Mouse (Mus musculus) forebrain, embryonic 11.5 days (tissue): ENCODE data around the gene Ccdc138. TPM values are rescaled to one million over a fixed set of nuclear protein-coding genes. Genes with fewer than 3 reads are reported as not detected.
A peak's percentile ranks its signal among the peaks of the same experiment; 100 is the strongest.

ENCODE experiments used
- ATAC-seq: fragments of 200-750 bp; cut with Nextera tagmentation; replicated peaks from 2 replicates; pipeline ENCODE4 v1.8.0; 2017; ENCODE audit warnings: moderate TSS enrichment; ENCODE audit not compliant: low FRiP score
- DNase-seq: peaks from one replicate; pipeline ENCODE4 v3.0.0-alpha.2; 2017; ENCODE audit warnings: low spot score
- H3K27ac ChIP-seq: fragments of 300-500 bp; sonication (generic); 2 replicates; pipeline ENCODE4 v1.5.1; 2014; ENCODE audit warnings: low read depth, low read length
- H3K27me3 ChIP-seq: fragments of 300-500 bp; sonication (generic); 2 replicates; pipeline ENCODE4 v1.6.1; 2014; ENCODE audit warnings: mild to moderate bottlenecking, low read length, mixed read lengths; ENCODE audit not compliant: control insufficient read depth, insufficient read depth
- H3K36me3 ChIP-seq: fragments of 300-500 bp; sonication (generic); 2 replicates; pipeline ENCODE4 v1.6.1; 2014; ENCODE audit warnings: mild to moderate bottlenecking, low read length, moderate library complexity, mixed read lengths; ENCODE audit not compliant: control insufficient read depth, insufficient read depth
- H3K4me1 ChIP-seq: fragments of 300-500 bp; sonication (generic); replicated peaks from 2 replicates; pipeline ENCODE4 v1.6.1; 2014; ENCODE audit warnings: low read length, mixed read lengths; ENCODE audit not compliant: control insufficient read depth, insufficient read depth
- H3K4me2 ChIP-seq: fragments of 300-500 bp; sonication (generic); 2 replicates; pipeline ENCODE4 v1.6.1; 2014; ENCODE audit warnings: low read depth, mild to moderate bottlenecking, low read length, moderate library complexity, mixed read lengths; ENCODE audit not compliant: severe bottlenecking
- H3K4me3 ChIP-seq: fragments of 300-500 bp; sonication (generic); 2 replicates; pipeline ENCODE4 v1.5.1; 2014; ENCODE audit warnings: low read depth, low read length
- H3K9ac ChIP-seq: fragments of 300-500 bp; sonication (generic); 2 replicates; pipeline ENCODE4 v1.6.1; 2014; ENCODE audit warnings: low read length
- H3K9me3 ChIP-seq: fragments of 300-500 bp; sonication (generic); 2 replicates; pipeline ENCODE4 v1.6.1; 2016; ENCODE audit warnings: low read length, mixed read lengths; ENCODE audit not compliant: control insufficient read depth
- WGBS: fragments of 180-500 bp; shearing (Covaris S2); extraction: QIAGEN DNeasy Blood & Tissue Kit; methylation state at CpG from one replicate; pipeline ENCODE4 v1.1.7; 2014; 5-methylcytosine and 5-hydroxymethylcytosine counted together
- polyA plus RNA-seq: library from polyadenylated mRNA; unstranded; fragments of >200 nt; fragmentation: Nextera tagmentation; extraction: Ambion mirVana; gene quantifications from 2 replicates; pipeline ENCODE4 v1.2.1, GENCODE M21; 2014

Gene Ccdc138
- polyA plus RNA-seq, result 14.5 and 16.1 TPM in 2 replicates

DNA sequence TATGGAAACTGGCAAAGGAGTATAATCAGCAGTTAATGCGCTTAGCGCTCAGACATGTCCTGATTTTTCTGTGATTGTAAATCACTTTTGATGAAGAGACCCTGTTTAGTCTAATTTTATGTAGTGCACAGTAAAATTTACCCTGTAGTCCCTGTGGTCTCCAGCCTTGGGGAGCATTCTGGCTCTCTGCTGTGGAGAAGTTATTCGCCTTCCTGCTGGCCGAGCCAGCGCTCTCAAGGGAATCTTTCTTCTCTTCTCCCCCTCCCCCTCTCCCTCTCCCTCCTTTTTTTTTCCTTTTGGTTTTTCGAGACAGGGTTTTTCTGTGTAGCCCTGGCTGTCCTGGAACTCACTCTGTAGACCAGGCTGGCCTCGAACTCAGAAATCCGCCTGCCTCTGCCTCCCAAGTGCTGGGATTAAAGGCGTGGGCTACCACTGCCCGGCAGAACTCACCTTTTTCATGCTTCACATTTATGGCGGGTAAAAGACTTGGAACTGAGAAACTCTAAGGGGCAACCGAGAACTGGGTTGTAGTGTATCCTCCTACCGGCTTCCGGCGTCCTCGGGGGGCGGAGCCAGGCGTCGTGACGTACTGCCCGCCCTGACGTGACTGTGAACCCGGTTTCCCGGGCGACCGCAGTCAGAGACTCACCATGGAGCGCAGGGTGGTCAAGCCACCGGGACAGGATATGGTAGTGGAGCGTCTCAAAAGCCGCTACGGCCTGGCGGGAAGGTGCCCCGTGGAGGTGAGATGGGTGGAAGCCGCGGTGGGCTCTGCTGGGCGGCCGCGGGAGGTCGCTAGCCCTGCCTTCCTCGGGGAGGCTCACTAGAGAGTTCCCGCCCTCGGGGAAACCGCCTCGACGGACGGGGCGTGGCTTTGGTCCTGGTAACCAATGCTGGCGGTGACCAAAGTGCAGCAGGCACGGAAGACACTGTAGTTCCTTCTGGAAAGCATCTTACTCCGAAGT, at the start of gene Ccdc138:
Gene Ccdc138 (plus strand): TSS at position 629 of the 965 bp plus-strand sequence.
- Histone ChIP-seq H3K4me3 (peak within 1 kb of the TSS; percentile 60), H3K27me3 (no peaks in the 10 kb centered on the region), H3K9me3 (no peaks in the 10 kb centered on the region), H3K4me1 (no peaks in the 10 kb centered on the region), H3K27ac (peak within 1 kb of the TSS; percentile 82), H3K36me3 (peaks cover 11% of the 10 kb centered on the region; the same call in 1 of the 2 replicates), H3K4me2 (peak within 1 kb of the TSS; percentile 50), H3K9ac (peak within 1 kb of the TSS; percentile 73)
- peak; percentile 94 for DNase-seq
- peak; percentile 99 for ATAC-seq
- 2% methylated on average over 50 of the region's 50 CpGs for WGBS

DNA sequence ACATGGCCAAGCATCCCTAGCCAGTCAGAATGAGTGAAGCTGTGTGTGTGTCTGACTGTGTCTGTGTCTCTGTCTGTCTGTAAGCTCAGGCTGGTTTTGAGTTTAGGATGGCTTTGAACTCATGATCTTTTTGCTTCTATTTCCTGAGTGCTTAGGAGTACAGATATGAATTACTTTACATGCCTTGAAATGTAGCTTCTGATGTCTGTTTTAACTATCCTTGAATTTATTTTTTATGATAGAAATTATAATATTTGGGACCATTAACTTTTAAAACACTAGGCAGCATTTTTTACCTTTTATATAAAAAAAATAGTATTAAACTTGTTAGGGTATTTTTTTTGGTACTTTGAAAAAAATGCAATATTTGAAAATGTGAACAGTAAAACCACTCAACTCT, 46.2 kb upstream of the Ccdc138 start:
- H3K36me3 ChIP-seq, result no peaks in the 10 kb centered on the region; the same call in 1 of the 2 replicates
- DNase-seq (no peak), ATAC-seq (no peak)
- H3K4me1 ChIP-seq, result no peaks in the 10 kb centered on the region; the same call in 1 of the 2 replicates
- no peak overlapping the region for H3K4me3 ChIP-seq
- no peak overlapping the region for H3K4me2 ChIP-seq
- no peaks in the 10 kb centered on the region for H3K27me3 ChIP-seq
- H3K9ac ChIP-seq, result no peak overlapping the region
- H3K27ac ChIP-seq, result no peak overlapping the region
- no peaks in the 10 kb centered on the region for H3K9me3 ChIP-seq

DNA sequence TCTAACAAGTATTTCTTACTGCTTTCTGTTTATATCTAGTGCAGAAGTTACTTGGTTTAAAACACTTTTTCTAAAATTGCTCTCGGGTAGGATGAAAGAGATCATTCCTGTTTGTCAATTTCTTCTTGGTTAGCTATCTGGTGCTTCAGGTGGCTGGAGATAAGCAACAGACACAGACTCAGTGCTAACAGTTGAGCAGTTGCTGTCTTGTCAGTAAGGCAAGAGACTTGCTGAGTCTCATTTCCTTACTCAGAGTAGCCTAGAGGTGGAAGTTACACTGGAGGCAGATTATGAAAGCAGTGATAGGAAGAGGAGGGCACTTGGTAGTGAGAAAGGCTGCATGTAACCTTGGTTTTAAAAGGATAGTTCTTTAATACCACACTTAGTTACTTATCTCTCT, 45.6 kb upstream of the Ccdc138 start:
- no peak overlapping the region for H3K27ac ChIP-seq
- no peaks in the 10 kb centered on the region; the same call in 1 of the 2 replicates for H3K4me1 ChIP-seq
- H3K4me2 ChIP-seq, result no peak overlapping the region
- H3K4me3 ChIP-seq, result no peak overlapping the region
- 87% methylated on average over 1 of the region's 1 CpGs for WGBS
- no peak overlapping the region for H3K9ac ChIP-seq
- DNase-seq (no peak), ATAC-seq (no peak)
- no peaks in the 10 kb centered on the region; the same call in 1 of the 2 replicates for H3K36me3 ChIP-seq
- no peaks in the 10 kb centered on the region for H3K27me3 ChIP-seq
- no peaks in the 10 kb centered on the region for H3K9me3 ChIP-seq

- ATAC-seq (no peak), DNase-seq (no peak)
- Histone ChIP-seq H3K36me3 (no peaks in the 10 kb centered on the region; the same call in 1 of the 2 replicates), H3K4me2 (no peak overlapping the region), H3K27ac (no peak overlapping the region), H3K4me1 (no peaks in the 10 kb centered on the region), H3K9ac (no peak overlapping the region), H3K4me3 (no peak overlapping the region), H3K9me3 (no peaks in the 10 kb centered on the region), H3K27me3 (no peaks in the 10 kb centered on the region)
- 96% methylated on average over 1 of the region's 1 CpGs for WGBS
Observed at GRCm38 (mm10) chr10:58459896-58460295, 37.9 kb upstream of the Ccdc138 start.

GRCm38 (mm10) chr10:58477086-58477755, 20.5 kb upstream of the Ccdc138 start:
- Histone ChIP-seq H3K9me3 (no peaks in the 10 kb centered on the region), H3K4me3 (no peak overlapping the region), H3K9ac (no peak overlapping the region), H3K4me2 (no peak overlapping the region), H3K27me3 (no peaks in the 10 kb centered on the region), H3K36me3 (no peaks in the 10 kb centered on the region; the same call in 1 of the 2 replicates), H3K4me1 (no peaks in the 10 kb centered on the region), H3K27ac (no peak overlapping the region)
- 87% methylated on average over 5 of the region's 5 CpGs for WGBS
- DNase-seq (no peak), ATAC-seq (no peak)

- ATAC-seq (no peak), DNase-seq (no peak)
- Histone ChIP-seq H3K4me1 (no peaks in the 10 kb centered on the region), H3K27me3 (no peaks in the 10 kb centered on the region), H3K9ac (no peak overlapping the region), H3K9me3 (no peaks in the 10 kb centered on the region), H3K4me3 (no peak overlapping the region), H3K36me3 (no peaks in the 10 kb centered on the region; the same call in 1 of the 2 replicates), H3K4me2 (no peak overlapping the region), H3K27ac (no peak overlapping the region)
- 98% methylated on average over 2 of the region's 2 CpGs for WGBS
Observed at GRCm38 (mm10) chr10:58478071-58478578, 19.6 kb upstream of the Ccdc138 start.

DNA sequence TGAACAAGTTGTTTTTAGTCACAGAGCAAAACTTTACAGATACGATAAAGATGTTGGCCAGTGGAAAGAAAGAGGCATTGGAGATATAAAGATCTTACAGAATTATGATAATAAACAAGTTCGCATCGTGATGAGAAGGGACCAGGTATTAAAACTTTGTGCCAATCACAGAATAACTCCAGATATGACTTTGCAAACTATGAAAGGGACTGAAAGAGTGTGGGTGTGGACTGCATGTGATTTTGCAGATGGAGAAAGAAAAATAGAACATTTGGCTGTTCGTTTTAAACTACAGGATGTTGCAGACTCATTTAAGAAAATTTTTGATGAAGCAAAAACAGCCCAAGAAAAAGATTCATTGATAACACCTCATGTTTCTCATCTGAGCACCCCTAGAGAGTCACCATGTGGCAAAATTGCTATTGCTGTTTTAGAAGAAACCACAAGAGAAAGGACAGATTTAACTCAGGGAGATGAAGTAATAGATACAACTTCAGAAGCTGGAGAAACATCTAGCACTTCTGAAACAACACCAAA, 17.7 kb upstream of the Ccdc138 start:
- DNase-seq (no peak), ATAC-seq (no peak)
- Histone ChIP-seq H3K4me3 (no peak overlapping the region), H3K9ac (no peak overlapping the region), H3K4me2 (no peak overlapping the region), H3K27me3 (no peaks in the 10 kb centered on the region), H3K9me3 (no peaks in the 10 kb centered on the region), H3K4me1 (no peaks in the 10 kb centered on the region), H3K36me3 (no peaks in the 10 kb centered on the region; the same call in 1 of the 2 replicates), H3K27ac (no peak overlapping the region)
- WGBS, result 94% methylated on average over 4 of the region's 4 CpGs

- H3K4me2 ChIP-seq, result no peak overlapping the region
- WGBS, result 90% methylated on average over 5 of the region's 5 CpGs
- ATAC-seq, result no peak
- H3K36me3 ChIP-seq, result peaks cover 16% of the 10 kb centered on the region; the same call in 1 of the 2 replicates
- H3K4me1 ChIP-seq, result no peaks in the 10 kb centered on the region
- H3K4me3 ChIP-seq, result no peak overlapping the region
- no peak overlapping the region for H3K9ac ChIP-seq
- H3K27me3 ChIP-seq, result no peaks in the 10 kb centered on the region
- no peak for DNase-seq
- H3K9me3 ChIP-seq, result no peaks in the 10 kb centered on the region
- no peak overlapping the region for H3K27ac ChIP-seq
Observed at GRCm38 (mm10) chr10:58491031-58491430, 6.7 kb upstream of the Ccdc138 start.
